Mouse (Mus musculus) myocyte (in vitro differentiated cells): ENCODE results near the gene Pdcd2.

ENCODE experiments used
- E2F4 ChIP-seq: IDR thresholded peaks from one replicate; pipeline ENCODE4 v1.6.1; 2011; ENCODE audit warnings: mild to moderate bottlenecking, control low read depth, moderate library complexity; ENCODE audit not compliant: insufficient read depth
- POLR2A ChIP-seq: IDR thresholded peaks from one replicate; pipeline ENCODE4 v1.6.1; 2011; ENCODE audit warnings: low read depth, mild to moderate bottlenecking, control low read depth, moderate library complexity; ENCODE audit not compliant: insufficient read length
- USF1 ChIP-seq: IDR thresholded peaks from one replicate; pipeline ENCODE4 v1.6.1; 2011; ENCODE audit warnings: low read depth, mild to moderate bottlenecking, control low read depth, moderate library complexity

GRCm38 (mm10) chr17:15546440-15546839 lies 19.3 kb upstream of the Pdcd2 start:
- no peak for TF ChIP-seq USF1
- TF ChIP-seq E2F4: no peak
- TF ChIP-seq POLR2A: no peak
